Mouse (Mus musculus) liver, embryonic 14.5 days (tissue): Measurements from ENCODE around the gene Olfr1031. TPM values are rescaled to one million over a fixed set of nuclear protein-coding genes. Genes with fewer than 3 reads are reported as not detected.

ENCODE experiments used
- polyA plus RNA-seq, 2 experiments: library from polyadenylated mRNA; depleted of rRNA in 1 of 2; stranded (reverse) in 1 of 2; unstranded in 1 of 2; fragments of >200 nt; fragmentation: Nextera tagmentation in 1 of 2; extraction: Ambion mirVana in 1 of 2; gene quantifications; 2 replicates each; pipeline versions ENCODE4 v1.2.1 to v1.2.3; 2012 to 2014

Gene Olfr1031
- polyA plus RNA-seq, 2 experiments = not detected

Other genes starting within 250 kb of the Olfr1031 start
Only the 30 nearest of the 31 such genes appear.
- gene Olfr1012, start 227.5 kb upstream of the Olfr1031 start, polyA plus RNA-seq (2012; rRNA removed) = not detected in 2 replicates
- not detected in 2 replicates for gene Olfr1012, start 227.5 kb upstream of the Olfr1031 start, polyA plus RNA-seq (2014; fragmentation: Nextera tagmentation; extraction: Ambion mirVana)
- gene Olfr1013, start 223.2 kb upstream of the Olfr1031 start, polyA plus RNA-seq (2012; rRNA removed) = not detected in 2 replicates
- not detected in 2 replicates for gene Olfr1013, start 223.2 kb upstream of the Olfr1031 start, polyA plus RNA-seq (2014; fragmentation: Nextera tagmentation; extraction: Ambion mirVana)
- not detected in 2 replicates for gene Olfr1014, start 217.6 kb upstream of the Olfr1031 start, polyA plus RNA-seq (2012; rRNA removed)
- not detected in 2 replicates for gene Olfr1014, start 217.6 kb upstream of the Olfr1031 start, polyA plus RNA-seq (2014; fragmentation: Nextera tagmentation; extraction: Ambion mirVana)
- gene Olfr1015, start 208.3 kb upstream of the Olfr1031 start, polyA plus RNA-seq (2012; rRNA removed) = not detected in 2 replicates
- gene Olfr1015, start 208.3 kb upstream of the Olfr1031 start, polyA plus RNA-seq (2014; fragmentation: Nextera tagmentation; extraction: Ambion mirVana) = not detected in 2 replicates
- not detected in 2 replicates for gene Olfr1016, start 187.8 kb upstream of the Olfr1031 start, polyA plus RNA-seq (2012; rRNA removed)
- not detected in 2 replicates for gene Olfr1016, start 187.8 kb upstream of the Olfr1031 start, polyA plus RNA-seq (2014; fragmentation: Nextera tagmentation; extraction: Ambion mirVana)
- gene Olfr1018, start 171.8 kb upstream of the Olfr1031 start, polyA plus RNA-seq (2012; rRNA removed) = not detected in 2 replicates
- not detected in 2 replicates for gene Olfr1018, start 171.8 kb upstream of the Olfr1031 start, polyA plus RNA-seq (2014; fragmentation: Nextera tagmentation; extraction: Ambion mirVana)
- not detected in 2 replicates for gene Olfr1019, start 144.8 kb upstream of the Olfr1031 start, polyA plus RNA-seq (2012; rRNA removed)
- gene Olfr1019, start 144.8 kb upstream of the Olfr1031 start, polyA plus RNA-seq (2014; fragmentation: Nextera tagmentation; extraction: Ambion mirVana) = not detected in 2 replicates
- not detected in 2 replicates for gene Olfr1020, start 143.3 kb upstream of the Olfr1031 start, polyA plus RNA-seq (2012; rRNA removed)
- gene Olfr1020, start 143.3 kb upstream of the Olfr1031 start, polyA plus RNA-seq (2014; fragmentation: Nextera tagmentation; extraction: Ambion mirVana) = not detected in 2 replicates
- gene Olfr1022, start 121.7 kb upstream of the Olfr1031 start, polyA plus RNA-seq (2012; rRNA removed) = not detected in 2 replicates
- not detected in 2 replicates for gene Olfr1022, start 121.7 kb upstream of the Olfr1031 start, polyA plus RNA-seq (2014; fragmentation: Nextera tagmentation; extraction: Ambion mirVana)
- not detected in 2 replicates for gene Olfr1023, start 104.7 kb upstream of the Olfr1031 start, polyA plus RNA-seq (2012; rRNA removed)
- not detected in 2 replicates for gene Olfr1023, start 104.7 kb upstream of the Olfr1031 start, polyA plus RNA-seq (2014; fragmentation: Nextera tagmentation; extraction: Ambion mirVana)
- not detected in 2 replicates for gene Olfr1024, start 85.3 kb upstream of the Olfr1031 start, polyA plus RNA-seq (2012; rRNA removed)
- not detected in 2 replicates for gene Olfr1024, start 85.3 kb upstream of the Olfr1031 start, polyA plus RNA-seq (2014; fragmentation: Nextera tagmentation; extraction: Ambion mirVana)
- not detected in 2 replicates for gene Olfr1025-ps1, start 75.1 kb upstream of the Olfr1031 start, polyA plus RNA-seq (2012; rRNA removed)
- gene Olfr1025-ps1, start 75.1 kb upstream of the Olfr1031 start, polyA plus RNA-seq (2014; fragmentation: Nextera tagmentation; extraction: Ambion mirVana) = not detected in 2 replicates
- gene Olfr1026, start 68.7 kb upstream of the Olfr1031 start, polyA plus RNA-seq (2012; rRNA removed) = not detected in 2 replicates
- not detected in 2 replicates for gene Olfr1026, start 68.7 kb upstream of the Olfr1031 start, polyA plus RNA-seq (2014; fragmentation: Nextera tagmentation; extraction: Ambion mirVana)
- not detected in 2 replicates for gene Olfr1028, start 39.9 kb upstream of the Olfr1031 start, polyA plus RNA-seq (2012; rRNA removed)
- gene Olfr1028, start 39.9 kb upstream of the Olfr1031 start, polyA plus RNA-seq (2014; fragmentation: Nextera tagmentation; extraction: Ambion mirVana) = not detected in 2 replicates
- not detected in 2 replicates for gene Olfr1029, start 16.4 kb upstream of the Olfr1031 start, polyA plus RNA-seq (2012; rRNA removed)
- gene Olfr1029, start 16.4 kb upstream of the Olfr1031 start, polyA plus RNA-seq (2014; fragmentation: Nextera tagmentation; extraction: Ambion mirVana) = not detected in 2 replicates
- gene Olfr1030, start 11.0 kb upstream of the Olfr1031 start, polyA plus RNA-seq (2012; rRNA removed) = not detected in 2 replicates
- not detected in 2 replicates for gene Olfr1030, start 11.0 kb upstream of the Olfr1031 start, polyA plus RNA-seq (2014; fragmentation: Nextera tagmentation; extraction: Ambion mirVana)
- gene Olfr1032, start 15.2 kb downstream of the Olfr1031 start, polyA plus RNA-seq (2012; rRNA removed) = not detected in 2 replicates
- not detected in 2 replicates for gene Olfr1032, start 15.2 kb downstream of the Olfr1031 start, polyA plus RNA-seq (2014; fragmentation: Nextera tagmentation; extraction: Ambion mirVana)
- gene Olfr1033, start 30.3 kb downstream of the Olfr1031 start, polyA plus RNA-seq (2012; rRNA removed) = 0.19 and 0.27 TPM in 2 replicates
- gene Olfr1033, start 30.3 kb downstream of the Olfr1031 start, polyA plus RNA-seq (2014; fragmentation: Nextera tagmentation; extraction: Ambion mirVana) = 0.51 and 0.61 TPM in 2 replicates
- gene Olfr1034, start 55.6 kb downstream of the Olfr1031 start, polyA plus RNA-seq (2012; rRNA removed) = 0.06 TPM in 2 replicates
- 0.04 TPM in 1 of 2 replicates, not detected in the other for gene Olfr1034, start 55.6 kb downstream of the Olfr1031 start, polyA plus RNA-seq (2014; fragmentation: Nextera tagmentation; extraction: Ambion mirVana)
- not detected in 2 replicates for gene Olfr1036, start 83.7 kb downstream of the Olfr1031 start, polyA plus RNA-seq (2012; rRNA removed)
- not detected in 2 replicates for gene Olfr1036, start 83.7 kb downstream of the Olfr1031 start, polyA plus RNA-seq (2014; fragmentation: Nextera tagmentation; extraction: Ambion mirVana)
- not detected in 2 replicates for gene Olfr1037, start 97.1 kb downstream of the Olfr1031 start, polyA plus RNA-seq (2012; rRNA removed)
- gene Olfr1037, start 97.1 kb downstream of the Olfr1031 start, polyA plus RNA-seq (2014; fragmentation: Nextera tagmentation; extraction: Ambion mirVana) = not detected in 2 replicates
- not detected in 2 replicates for gene Olfr1039, start 145.6 kb downstream of the Olfr1031 start, polyA plus RNA-seq (2012; rRNA removed)
- not detected in 2 replicates for gene Olfr1039, start 145.6 kb downstream of the Olfr1031 start, polyA plus RNA-seq (2014; fragmentation: Nextera tagmentation; extraction: Ambion mirVana)
- not detected in 2 replicates for gene Olfr1040, start 156.4 kb downstream of the Olfr1031 start, polyA plus RNA-seq (2012; rRNA removed)
- not detected in 2 replicates for gene Olfr1040, start 156.4 kb downstream of the Olfr1031 start, polyA plus RNA-seq (2014; fragmentation: Nextera tagmentation; extraction: Ambion mirVana)
- not detected in 2 replicates for gene Olfr1042, start 171.5 kb downstream of the Olfr1031 start, polyA plus RNA-seq (2012; rRNA removed)
- not detected in 2 replicates for gene Olfr1042, start 171.5 kb downstream of the Olfr1031 start, polyA plus RNA-seq (2014; fragmentation: Nextera tagmentation; extraction: Ambion mirVana)
- not detected in 2 replicates for gene Olfr1043, start 177.2 kb downstream of the Olfr1031 start, polyA plus RNA-seq (2012; rRNA removed)
- gene Olfr1043, start 177.2 kb downstream of the Olfr1031 start, polyA plus RNA-seq (2014; fragmentation: Nextera tagmentation; extraction: Ambion mirVana) = not detected in 2 replicates
- not detected in 2 replicates for gene Olfr1044, start 187.5 kb downstream of the Olfr1031 start, polyA plus RNA-seq (2012; rRNA removed)
- not detected in 2 replicates for gene Olfr1044, start 187.5 kb downstream of the Olfr1031 start, polyA plus RNA-seq (2014; fragmentation: Nextera tagmentation; extraction: Ambion mirVana)
- not detected in 2 replicates for gene Olfr52, start 195.4 kb downstream of the Olfr1031 start, polyA plus RNA-seq (2012; rRNA removed)
- not detected in 2 replicates for gene Olfr52, start 195.4 kb downstream of the Olfr1031 start, polyA plus RNA-seq (2014; fragmentation: Nextera tagmentation; extraction: Ambion mirVana)
- not detected in 2 replicates for gene Olfr1045, start 212.7 kb downstream of the Olfr1031 start, polyA plus RNA-seq (2012; rRNA removed)
- not detected in 2 replicates for gene Olfr1045, start 212.7 kb downstream of the Olfr1031 start, polyA plus RNA-seq (2014; fragmentation: Nextera tagmentation; extraction: Ambion mirVana)
- not detected in 2 replicates for gene Olfr1046, start 229.0 kb downstream of the Olfr1031 start, polyA plus RNA-seq (2012; rRNA removed)
- gene Olfr1046, start 229.0 kb downstream of the Olfr1031 start, polyA plus RNA-seq (2014; fragmentation: Nextera tagmentation; extraction: Ambion mirVana) = not detected in 2 replicates
- gene Olfr1047, start 241.1 kb downstream of the Olfr1031 start, polyA plus RNA-seq (2012; rRNA removed) = not detected in 2 replicates
- gene Olfr1047, start 241.1 kb downstream of the Olfr1031 start, polyA plus RNA-seq (2014; fragmentation: Nextera tagmentation; extraction: Ambion mirVana) = not detected in 2 replicates